Mouse (Mus musculus): ENCODE measurements around the gene Vmn1r46. TPM values are rescaled to one million over a fixed set of nuclear protein-coding genes. Genes with fewer than 3 reads are reported as not detected.

Vmn1r46 gene
- polyA plus RNA-seq (2012; ENCODE audit: low replicate concordance): not detected in 2 replicates

GRCm38 (mm10) chr6:89969013-89969412 lies at the start of gene Vmn1r46:
Vmn1r46 (plus strand) TSS chr6:89969313.

GRCm38 (mm10) chr6:89940498-89940897 lies 28.6 kb upstream of the Vmn1r46 start, which contains the start of gene Vmn1r45:
Vmn1r45 (minus strand) TSS chr6:89940598.

GRCm38 (mm10) chr6:90015847-90016246 lies 46.7 kb downstream of the Vmn1r46 start, which contains the start of gene Vmn1r47:
Vmn1r47 (plus strand) TSS chr6:90016147.

Other genes starting within 250 kb of the Vmn1r46 start
- not detected in 2 replicates for gene Vmn1r41, start 228.5 kb upstream of the Vmn1r46 start, polyA plus RNA-seq (2012; ENCODE audit: low replicate concordance)
- gene Vmn1r42, start 92.9 kb upstream of the Vmn1r46 start, polyA plus RNA-seq (2012; ENCODE audit: low replicate concordance): not detected in 2 replicates
- not detected in 2 replicates for gene Vmn1r43, start 92.9 kb upstream of the Vmn1r46 start, polyA plus RNA-seq (2012; ENCODE audit: low replicate concordance)
- not detected in 2 replicates for gene Vmn1r44, start 85.7 kb upstream of the Vmn1r46 start, polyA plus RNA-seq (2012; ENCODE audit: low replicate concordance)
- not detected in 2 replicates for gene Vmn1r45, start 28.7 kb upstream of the Vmn1r46 start, polyA plus RNA-seq (2012; ENCODE audit: low replicate concordance)
- gene Vmn1r47, start 46.8 kb downstream of the Vmn1r46 start, polyA plus RNA-seq (2012; ENCODE audit: low replicate concordance): not detected in 2 replicates
- gene Vmn1r48, start 67.5 kb downstream of the Vmn1r46 start, polyA plus RNA-seq (2012; ENCODE audit: low replicate concordance): not detected in 2 replicates
- not detected in 2 replicates for gene Vmn1r49, start 109.2 kb downstream of the Vmn1r46 start, polyA plus RNA-seq (2012; ENCODE audit: low replicate concordance)
- not detected in 2 replicates for gene Vmn1r50, start 132.1 kb downstream of the Vmn1r46 start, polyA plus RNA-seq (2012; ENCODE audit: low replicate concordance)
- gene Vmn1r51, start 153.3 kb downstream of the Vmn1r46 start, polyA plus RNA-seq (2012; ENCODE audit: low replicate concordance): not detected in 2 replicates
- gene Vmn1r52, start 205.5 kb downstream of the Vmn1r46 start, polyA plus RNA-seq (2012; ENCODE audit: low replicate concordance): not detected in 2 replicates
- not detected in 2 replicates for gene V1ra8, start 233.5 kb downstream of the Vmn1r46 start, polyA plus RNA-seq (2012; ENCODE audit: low replicate concordance)